ENCODE assay signal across 19 mouse cellular contexts in genomic region chr7:80542139-80542831, GRCm38 (mm10). TPM values are rescaled to one million over a fixed set of nuclear protein-coding genes. Genes with fewer than 3 reads are reported as not detected.
A peak's percentile ranks its signal among the peaks of the same experiment; 100 is the strongest.
DNase-seq lines count a peak whose midpoint lies in the region; ATAC-seq and TF ChIP-seq lines count a peak whose summit lies in the region.
"Had no signal": no experiment of that assay in that cellular context is flagged by ENCODE, and none has a peak within 500 bp of the region (broad histone marks: within the 10 kb centered on the region; RNA-seq: fewer than 3 reads in every experiment).

No protein-coding gene starts in this region.

- ATAC-seq in heart, embryonic 11.5 days (replicated peaks; ENCODE audit: insufficient number of reproducible peaks, low FRiP score, low TSS enrichment): no peak
- peak; percentile 70 for ATAC-seq in erythroblast, adult 5-6 weeks (replicated peaks; ENCODE audit: low FRiP score, poor library complexity, severe bottlenecking)
- peak; percentile 97 for ATAC-seq in liver, embryonic 15.5 days (ENCODE audit: insufficient read depth)
- peak; percentile 24; the same call in 1 of the 2 replicates for ATAC-seq in stomach, postnatal 0 days (ENCODE audit: low FRiP score, low TSS enrichment)
- ATAC-seq: hindbrain, embryonic 16.5 days had no signal

- DNase-seq in heart, adult 18-20 months: no peak
- no peak for DNase-seq in stomach, postnatal 0 days (ENCODE audit: low spot score)
- DNase-seq in kidney, postnatal 25 days: no peak
- DNase-seq in urinary bladder, postnatal 14 days (ENCODE audit: low spot score): no peak
- no peak for DNase-seq in midbrain, embryonic 10.5 days (ENCODE audit: low spot score)
- DNase-seq: adrenal gland, adult 8-10 months; cerebellum, adult 8-10 months; gastrocnemius, postnatal 25 days; heart, postnatal 36 days; kidney, adult 18-20 months; kidney, postnatal 14 days; left cerebral cortex, postnatal 4 days; lung, embryonic 14.5 days had no signal

- 73% methylated on average over 7 of the region's 7 CpGs for WGBS in heart, embryonic 11.5 days (ENCODE audit: insufficient replicate concordance)
- 21% methylated on average over 7 of the region's 7 CpGs for WGBS in liver, embryonic 15.5 days (ENCODE audit: insufficient replicate concordance)
- 72% methylated on average over 7 of the region's 7 CpGs for WGBS in stomach, postnatal 0 days
- WGBS in midbrain, embryonic 10.5 days: 89% methylated on average over 7 of the region's 7 CpGs

- no peak overlapping the region; the same call in 1 of the 2 replicates for H3K4me2 ChIP-seq in heart, embryonic 11.5 days
- peak overlapping the region; percentile 60 for H3K4me2 ChIP-seq in liver, embryonic 15.5 days
- H3K4me2 ChIP-seq in stomach, postnatal 0 days (replicated peaks; ENCODE audit: low read depth): no peak overlapping the region
- H3K4me2 ChIP-seq: heart, embryonic 13.5 days; lung, embryonic 14.5 days; neural tube, embryonic 12.5 days had no signal

- no peaks in the 10 kb centered on the region for H3K9me3 ChIP-seq in heart, embryonic 11.5 days (replicated peaks; ENCODE audit: control insufficient read depth, low read length)
- H3K9me3 ChIP-seq in liver, embryonic 15.5 days (replicated peaks): no peaks in the 10 kb centered on the region
- no peaks in the 10 kb centered on the region for H3K9me3 ChIP-seq in stomach, postnatal 0 days (ENCODE audit: control insufficient read depth, low read length)
- no peaks in the 10 kb centered on the region for H3K9me3 ChIP-seq in midbrain, embryonic 10.5 days (replicated peaks)
- H3K9me3 ChIP-seq: heart, embryonic 13.5 days; neural tube, embryonic 12.5 days had no signal

- H3K27me3 ChIP-seq in heart, embryonic 11.5 days (ENCODE audit: control insufficient read depth, insufficient read depth, low read length): no peaks in the 10 kb centered on the region
- H3K27me3 ChIP-seq in liver, embryonic 15.5 days: no peaks in the 10 kb centered on the region
- H3K27me3 ChIP-seq in stomach, postnatal 0 days (ENCODE audit: control insufficient read depth, insufficient read depth, low read length): no peaks in the 10 kb centered on the region
- no peaks in the 10 kb centered on the region for H3K27me3 ChIP-seq in midbrain, embryonic 10.5 days (ENCODE audit: low read depth, poor library complexity, severe bottlenecking)
- H3K27me3 ChIP-seq: heart, embryonic 13.5 days; neural tube, embryonic 12.5 days had no signal

- no peak overlapping the region for H3K27ac ChIP-seq in heart, embryonic 11.5 days (ENCODE audit: low read depth, low read length)
- H3K27ac ChIP-seq in liver, embryonic 15.5 days (replicated peaks): peak overlapping the region; percentile 88
- H3K27ac ChIP-seq in stomach, postnatal 0 days (replicated peaks): no peak overlapping the region
- no peak overlapping the region for H3K27ac ChIP-seq in midbrain, embryonic 10.5 days (replicated peaks)
- H3K27ac ChIP-seq: heart, embryonic 13.5 days; neural tube, embryonic 12.5 days had no signal

- TF ChIP-seq CTCF in stomach, postnatal 0 days (IDR thresholded peaks at IDR 0.05; ENCODE audit: low read depth): no peak

- no peak overlapping the region for H3K4me3 ChIP-seq in heart, embryonic 11.5 days (ENCODE audit: low read depth, low read length)
- peak overlapping the region; percentile 2 for H3K4me3 ChIP-seq in liver, embryonic 15.5 days (replicated peaks)
- no peak overlapping the region for H3K4me3 ChIP-seq in stomach, postnatal 0 days (ENCODE audit: low read depth, low read length)
- H3K4me3 ChIP-seq in midbrain, embryonic 10.5 days: no peak overlapping the region
- H3K4me3 ChIP-seq: heart, embryonic 13.5 days; neural tube, embryonic 12.5 days had no signal

- no peaks in the 10 kb centered on the region for H3K4me1 ChIP-seq in heart, embryonic 11.5 days (ENCODE audit: control insufficient read depth, insufficient read depth, low read length)
- H3K4me1 ChIP-seq in liver, embryonic 15.5 days (replicated peaks): peaks cover 61% of the 10 kb centered on the region
- no peaks in the 10 kb centered on the region for H3K4me1 ChIP-seq in stomach, postnatal 0 days (replicated peaks; ENCODE audit: control insufficient read depth, insufficient read depth)
- no peaks in the 10 kb centered on the region for H3K4me1 ChIP-seq in midbrain, embryonic 10.5 days
- H3K4me1 ChIP-seq: neural tube, embryonic 12.5 days had no signal

- TF ChIP-seq EP300 in stomach, postnatal 0 days (optimal IDR thresholded peaks at IDR 0.05): no peak

- H3K9ac ChIP-seq in heart, embryonic 11.5 days (ENCODE audit: low read depth, low read length): 0 out of 2 replicates have a peak overlapping the region, but pooled peaks have one; percentile 22
- peak overlapping the region; percentile 12 for H3K9ac ChIP-seq in liver, embryonic 15.5 days
- H3K9ac ChIP-seq in stomach, postnatal 0 days (ENCODE audit: low read length): no peak overlapping the region
- H3K9ac ChIP-seq: heart, embryonic 13.5 days; lung, embryonic 14.5 days; neural tube, embryonic 12.5 days had no signal

- no peaks in the 10 kb centered on the region for H3K36me3 ChIP-seq in heart, embryonic 11.5 days (ENCODE audit: control insufficient read depth, insufficient read depth, low read length)
- H3K36me3 ChIP-seq in liver, embryonic 15.5 days (replicated peaks): no peaks in the 10 kb centered on the region
- H3K36me3 ChIP-seq in stomach, postnatal 0 days (ENCODE audit: control insufficient read depth, insufficient read depth, low read length): no peaks in the 10 kb centered on the region
- no peaks in the 10 kb centered on the region for H3K36me3 ChIP-seq in midbrain, embryonic 10.5 days
- H3K36me3 ChIP-seq: heart, embryonic 13.5 days; neural tube, embryonic 12.5 days had no signal

RNA-seq across cellular contexts. Expression of gene Blm, which starts 7.4 kb away (rescaled TPM):
- polyA plus RNA-seq in heart, embryonic 11.5 days (2014; fragmentation: Nextera tagmentation; extraction: Ambion mirVana): 27.7 and 28.2 TPM in 2 replicates
- 1 to 10 TPM in 1 of 2 experiments, under 1 TPM in 1; 0.94 to 1.3 TPM for total RNA-seq in heart, adult 18-20 months (2021)
- 53.5 and 82.0 TPM in 2 replicates for total RNA-seq in erythroblast, adult 5-6 weeks (2015; ENCODE audit: low replicate concordance)
- 52.8 and 54.9 TPM in 2 replicates for total RNA-seq in erythroblast, adult 5-6 weeks (2017; ENCODE audit: low replicate concordance)
- polyA plus RNA-seq in liver, embryonic 15.5 days (2015; fragmentation: Nextera tagmentation; extraction: Ambion mirVana): 25.5 and 27.4 TPM in 2 replicates
- polyA plus RNA-seq in stomach, postnatal 0 days (2015; fragmentation: Nextera tagmentation; extraction: Ambion mirVana): 3.2 TPM in 2 replicates
- 45.2 and 49.0 TPM in 2 replicates for polyA plus RNA-seq in midbrain, embryonic 10.5 days (2016; fragmentation: Nextera tagmentation; extraction: Ambion mirVana)
